Mouse (Mus musculus) naive thymus-derived CD4-positive, alpha-beta T cell, adult 2 months (primary cell): ENCODE results near the gene 0610010K14Rik.
A peak's percentile ranks its signal among the peaks of the same experiment; 100 is the strongest.

Experiments
- DNase-seq: peaks from one replicate; pipeline ENCODE4 v3.0.0-alpha.2; 2011; ENCODE audit warnings: low read depth

0610010K14Rik gene

GRCm38 (mm10) chr11:70234497-70234896 lies 3.2 kb downstream of the 0610010K14Rik start:
- no peak for DNase-seq

- no peak for DNase-seq
Observed at GRCm38 (mm10) chr11:70234037-70234436, 3.7 kb downstream of the 0610010K14Rik start.

- DNase-seq: no peak
Observed at GRCm38 (mm10) chr11:70233016-70233415, 4.7 kb downstream of the 0610010K14Rik start.

GRCm38 (mm10) chr11:70232546-70232945 lies 5.2 kb downstream of the 0610010K14Rik start:
- DNase-seq: no peak

GRCm38 (mm10) chr11:70230239-70230727 lies 7.4 kb downstream of the 0610010K14Rik start:
- peak; percentile 90 for DNase-seq

GRCm38 (mm10) chr11:70229260-70230010 lies 8.3 kb downstream of the 0610010K14Rik start, which contains the start of gene Bcl6b:
Bcl6b (minus strand) TSS chr11:70229798.
- no peak for DNase-seq

- DNase-seq: peak; percentile 90
Observed at GRCm38 (mm10) chr11:70228828-70229227, 8.9 kb downstream of the 0610010K14Rik start.

- no peak for DNase-seq
Observed at GRCm38 (mm10) chr11:70227661-70228245, 10.0 kb downstream of the 0610010K14Rik start.

- DNase-seq: no peak
Observed at GRCm38 (mm10) chr11:70227126-70227525, 10.6 kb downstream of the 0610010K14Rik start.

GRCm38 (mm10) chr11:70226602-70226890 lies 11.2 kb downstream of the 0610010K14Rik start:
- no peak for DNase-seq

GRCm38 (mm10) chr11:70225798-70226601 lies 11.7 kb downstream of the 0610010K14Rik start:
- DNase-seq: no peak

GRCm38 (mm10) chr11:70223724-70224123 lies 14.0 kb downstream of the 0610010K14Rik start:
- DNase-seq: no peak

- DNase-seq: peak; percentile 41
Observed at GRCm38 (mm10) chr11:70221603-70222500, 15.9 kb downstream of the 0610010K14Rik start.

- DNase-seq: peak; percentile 97
Observed at GRCm38 (mm10) chr11:70220731-70221602, 16.7 kb downstream of the 0610010K14Rik start, which contains the start of gene Slc16a13. Slc16a13 (minus strand) TSS chr11:70221064.

GRCm38 (mm10) chr11:70220323-70220722 lies 17.4 kb downstream of the 0610010K14Rik start:
- no peak for DNase-seq

GRCm38 (mm10) chr11:70219873-70220272 lies 17.8 kb downstream of the 0610010K14Rik start:
- no peak for DNase-seq

- no peak for DNase-seq
Observed at GRCm38 (mm10) chr11:70218741-70219470, 18.8 kb downstream of the 0610010K14Rik start.

- DNase-seq: no peak
Observed at GRCm38 (mm10) chr11:70218039-70218438, 19.7 kb downstream of the 0610010K14Rik start.

GRCm38 (mm10) chr11:70216103-70216502 lies 21.6 kb downstream of the 0610010K14Rik start:
- no peak for DNase-seq

GRCm38 (mm10) chr11:70215301-70215700 lies 22.4 kb downstream of the 0610010K14Rik start:
- no peak for DNase-seq
